Mouse (Mus musculus) liver, embryonic 11.5 days (tissue): Measurements from ENCODE around the gene Gm9844. TPM values are rescaled to one million over a fixed set of nuclear protein-coding genes. Genes with fewer than 3 reads are reported as not detected.
"Not testable (repeated sequence)": the region's sequence is repeated elsewhere in the genome, so short reads cannot be mapped to it uniquely, and the experiment has no call there.

Experiments
- ATAC-seq: fragments of 200-750 bp; cut with Nextera tagmentation; replicated peaks from 2 replicates; pipeline ENCODE4 v1.8.0; 2017; ENCODE audit warnings: moderate number of reproducible peaks, mild to moderate bottlenecking, moderate TSS enrichment, moderate library complexity; ENCODE audit not compliant: low FRiP score
- DNase-seq: peaks from one replicate; pipeline ENCODE4 v3.0.0-alpha.2; 2017; ENCODE audit warnings: low spot score
- H3K27ac ChIP-seq: fragments of 300-500 bp; sonication (generic); 2 replicates; pipeline ENCODE4 v1.5.1; 2014; ENCODE audit warnings: mild to moderate bottlenecking, low read depth, low read length, control low read depth
- H3K27me3 ChIP-seq: fragments of 300-500 bp; sonication (generic); replicated peaks from 2 replicates; pipeline ENCODE4 v1.6.1; 2014; ENCODE audit warnings: low read length, mixed read lengths; ENCODE audit not compliant: control insufficient read depth, insufficient read depth
- H3K36me3 ChIP-seq: fragments of 300-500 bp; sonication (generic); 2 replicates; pipeline ENCODE4 v1.6.1; 2014; ENCODE audit warnings: mild to moderate bottlenecking, low read length, moderate library complexity, mixed read lengths; ENCODE audit not compliant: control insufficient read depth, insufficient read depth
- H3K4me1 ChIP-seq: fragments of 300-500 bp; sonication (generic); replicated peaks from 2 replicates; pipeline ENCODE4 v1.6.1; 2014; ENCODE audit warnings: low read length, mixed read lengths; ENCODE audit not compliant: control insufficient read depth, insufficient read depth
- H3K4me2 ChIP-seq: fragments of 300-500 bp; sonication (generic); 2 replicates; pipeline ENCODE4 v1.6.1; 2014; ENCODE audit warnings: mild to moderate bottlenecking, control low read depth, moderate library complexity
- H3K4me3 ChIP-seq: fragments of 300-500 bp; sonication (generic); 2 replicates; pipeline ENCODE4 v1.5.1; 2014; ENCODE audit warnings: low read depth, low read length, control low read depth
- H3K9ac ChIP-seq: fragments of 300-500 bp; sonication (generic); 2 replicates; pipeline ENCODE4 v1.6.1; 2014; ENCODE audit warnings: low read depth, low read length, control low read depth
- H3K9me3 ChIP-seq: fragments of 300-500 bp; sonication (generic); 2 replicates; pipeline ENCODE4 v1.6.1; 2016; ENCODE audit warnings: low read length, inconsistent platforms, mixed read lengths; ENCODE audit not compliant: control insufficient read depth
- WGBS: fragments of 180-500 bp; shearing (Covaris S2); extraction: QIAGEN DNeasy Blood & Tissue Kit; methylation state at CpG from one replicate; pipeline ENCODE4 v1.1.7; 2014; 5-methylcytosine and 5-hydroxymethylcytosine counted together
- polyA plus RNA-seq: library from polyadenylated mRNA; unstranded; fragments of >200 nt; fragmentation: Nextera tagmentation; extraction: Ambion mirVana; gene quantifications from 2 replicates; pipeline ENCODE4 v1.2.1, GENCODE M21; 2014

Gm9844 gene
- polyA plus RNA-seq, 1 experiment from 2014 or later, result 5.8 TPM

GRCm38 (mm10) chr7:24845181-24845580 lies 16.8 kb upstream of the Gm9844 start:
- H3K4me2 ChIP-seq, result no peak overlapping the region
- H3K27me3 ChIP-seq, result no peaks in the 10 kb centered on the region

GRCm38 (mm10) chr7:24845713-24846112 lies 16.3 kb upstream of the Gm9844 start:
- Histone ChIP-seq H3K36me3 (no peaks in the 10 kb centered on the region), H3K4me3 (no peak overlapping the region), H3K27me3 (no peaks in the 10 kb centered on the region), H3K4me2 (no peak overlapping the region), H3K9me3 (no peaks in the 10 kb centered on the region), H3K9ac (no peak overlapping the region), H3K27ac (no peak overlapping the region), H3K4me1 (peaks cover 17% of the 10 kb centered on the region)
- peak; percentile 82 for ATAC-seq
- peak; percentile 68 for DNase-seq
- 1% methylated on average over 6 of the region's 6 CpGs for WGBS

More at GRCm38 (mm10) chr7:24845181-24845580, 16.8 kb upstream of the Gm9844 start:
- H3K9me3 ChIP-seq, result no peaks in the 10 kb centered on the region
- no peak overlapping the region for H3K27ac ChIP-seq
- WGBS, result 76% methylated on average over 9 of the region's 9 CpGs
- ATAC-seq (no peak), DNase-seq (no peak)
- no peak overlapping the region for H3K9ac ChIP-seq
- peaks cover 14% of the 10 kb centered on the region for H3K4me1 ChIP-seq
- no peaks in the 10 kb centered on the region for H3K36me3 ChIP-seq
- no peak overlapping the region for H3K4me3 ChIP-seq

GRCm38 (mm10) chr7:24846576-24846975 lies 15.4 kb upstream of the Gm9844 start:
- Histone ChIP-seq H3K27ac (peak overlapping the region; percentile 21; the same call in 1 of the 2 replicates), H3K4me1 (peaks cover 22% of the 10 kb centered on the region)
- H3K9ac ChIP-seq, H3K4me3 ChIP-seq, DNase-seq, ATAC-seq, H3K27me3 ChIP-seq, H3K36me3 ChIP-seq, H3K4me2 ChIP-seq, H3K9me3 ChIP-seq: not testable (repeated sequence)
- WGBS, result 29% methylated on average over 2 of the region's 2 CpGs

GRCm38 (mm10) chr7:24850162-24850561 lies 11.9 kb upstream of the Gm9844 start:
- DNase-seq (no peak), ATAC-seq (no peak)
- Histone ChIP-seq H3K9me3 (no peaks in the 10 kb centered on the region), H3K4me2 (peak overlapping the region; percentile 66), H3K27me3 (no peaks in the 10 kb centered on the region), H3K4me3 (no peak overlapping the region; the same call in 1 of the 2 replicates), H3K36me3 (no peaks in the 10 kb centered on the region), H3K27ac (peak overlapping the region; percentile 79), H3K4me1 (peaks cover 36% of the 10 kb centered on the region), H3K9ac (0 out of 2 replicates have a peak overlapping the region, but pooled peaks have one; percentile 52)
- WGBS, result 15% methylated on average over 5 of the region's 5 CpGs

- ATAC-seq, result peak; percentile 66
- Histone ChIP-seq H3K4me3 (peak overlapping the region; percentile 29; the same call in 1 of the 2 replicates), H3K4me1 (peaks cover 34% of the 10 kb centered on the region), H3K36me3 (no peaks in the 10 kb centered on the region), H3K9ac (0 out of 2 replicates have a peak overlapping the region, but pooled peaks have one; percentile 46), H3K4me2 (peak overlapping the region; percentile 66), H3K27me3 (no peaks in the 10 kb centered on the region), H3K27ac (peak overlapping the region; percentile 95), H3K9me3 (no peaks in the 10 kb centered on the region)
- DNase-seq, result peak; percentile 67
- WGBS, result 11% methylated on average over 6 of the region's 6 CpGs
These were observed 11.1 kb upstream of the Gm9844 start for GRCm38 (mm10) chr7:24850899-24851303.

GRCm38 (mm10) chr7:24851596-24852325 lies 10.3 kb upstream of the Gm9844 start:
- ATAC-seq (no peak), DNase-seq (no peak)
- H3K4me3 ChIP-seq, result peak overlapping the region; percentile 40
- H3K4me2 ChIP-seq, result peak overlapping the region; percentile 66
- peaks cover 26% of the 10 kb centered on the region for H3K4me1 ChIP-seq
- H3K9ac ChIP-seq, result peak overlapping the region; percentile 46
- H3K9me3 ChIP-seq, result no peaks in the 10 kb centered on the region
- WGBS, result 70% methylated on average over 5 of the region's 5 CpGs
- H3K27me3 ChIP-seq, result no peaks in the 10 kb centered on the region
- H3K36me3 ChIP-seq, result no peaks in the 10 kb centered on the region
- peak overlapping the region; percentile 95 for H3K27ac ChIP-seq

GRCm38 (mm10) chr7:24852557-24853232 lies 9.3 kb upstream of the Gm9844 start:
- H3K36me3 ChIP-seq, result no peaks in the 10 kb centered on the region
- peak overlapping the region; percentile 46 for H3K9ac ChIP-seq
- peak overlapping the region; percentile 40 for H3K4me3 ChIP-seq
- H3K9me3 ChIP-seq, result no peaks in the 10 kb centered on the region
- no peaks in the 10 kb centered on the region for H3K27me3 ChIP-seq
- DNase-seq (peak; percentile 56), ATAC-seq (peak; percentile 91)
- H3K4me2 ChIP-seq, result peak overlapping the region; percentile 66
- H3K27ac ChIP-seq, result peak overlapping the region; percentile 95
- H3K4me1 ChIP-seq, result peaks cover 24% of the 10 kb centered on the region
- 46% methylated on average over 8 of the region's 8 CpGs for WGBS

- Histone ChIP-seq H3K27ac (peak overlapping the region; percentile 95), H3K9me3 (no peaks in the 10 kb centered on the region), H3K9ac (peak overlapping the region; percentile 66), H3K36me3 (no peaks in the 10 kb centered on the region), H3K4me3 (no peak overlapping the region), H3K4me2 (peak overlapping the region; percentile 66), H3K4me1 (peaks cover 24% of the 10 kb centered on the region), H3K27me3 (no peaks in the 10 kb centered on the region)
- DNase-seq (no peak), ATAC-seq (peak; percentile 71)
These were observed 8.8 kb upstream of the Gm9844 start for GRCm38 (mm10) chr7:24853233-24853563.
